Mouse (Mus musculus): Measurements from ENCODE around the gene Eif5b. TPM values are rescaled to one million over a fixed set of nuclear protein-coding genes. Genes with fewer than 3 reads are reported as not detected.
"Not testable (repeated sequence)": the region's sequence is repeated elsewhere in the genome, so short reads cannot be mapped to it uniquely, and the experiment has no call there.

The Eif5b gene
- polyA plus RNA-seq, 1 experiment from 2014 or later, result 23.6 TPM

DNA sequence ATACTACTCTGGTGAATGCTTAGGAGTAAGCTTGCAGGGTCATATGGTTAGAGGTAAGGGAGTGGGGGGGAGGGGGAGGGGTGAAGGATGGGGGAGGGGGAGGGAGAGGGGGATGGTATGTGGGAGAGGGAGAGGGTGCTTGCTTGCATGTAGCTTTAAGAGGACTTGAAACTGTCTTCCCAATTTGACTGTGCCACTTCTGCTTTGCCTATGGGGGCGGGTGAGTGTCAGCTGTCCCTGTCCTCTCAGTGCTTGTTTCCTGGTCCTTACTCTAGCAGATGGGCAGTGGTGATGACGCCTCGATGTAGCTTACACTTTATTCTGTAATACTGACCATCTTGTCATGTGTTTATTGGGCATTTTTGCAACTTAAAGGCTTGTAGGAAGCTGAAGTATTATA lies 14.3 kb downstream of the Eif5b start:
- H3K27me3 ChIP-seq (replicated peaks), result no peaks in the 10 kb centered on the region

DNA sequence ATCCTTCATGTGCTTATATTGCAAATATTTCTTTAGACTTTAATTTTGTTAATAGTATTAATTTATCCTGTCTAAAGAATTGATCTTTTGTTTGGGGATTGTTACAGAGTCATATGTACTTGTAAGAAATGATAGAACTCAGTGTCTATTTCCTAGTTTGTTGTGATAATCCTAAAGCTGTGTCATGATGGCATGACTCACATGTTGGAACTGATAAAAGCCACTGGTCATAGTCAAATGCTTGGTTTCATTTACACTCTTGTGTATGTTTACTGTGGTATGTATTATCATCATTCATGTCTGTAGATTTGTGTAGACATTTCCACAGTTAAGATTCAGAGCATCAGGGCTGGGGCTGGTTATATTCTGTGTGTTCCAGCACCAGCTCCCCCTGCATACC lies 14.7 kb downstream of the Eif5b start:
- H3K4me1 ChIP-seq, result no peaks in the 10 kb centered on the region

More for the DNA sequence above, 14.3 kb downstream of the Eif5b start:
- Histone ChIP-seq H3K4me3 (no peak overlapping the region), H3K27ac (no peak overlapping the region), H3K4me2 (no peak overlapping the region), H3K9me3 (no peaks in the 10 kb centered on the region), H3K4me1 (no peaks in the 10 kb centered on the region), H3K36me3 (replicated peaks) (no peaks in the 10 kb centered on the region), H3K9ac (no peak overlapping the region)
- 87% methylated on average over 3 of the region's 3 CpGs for WGBS
- ATAC-seq (replicated peaks), result no peak

DNA sequence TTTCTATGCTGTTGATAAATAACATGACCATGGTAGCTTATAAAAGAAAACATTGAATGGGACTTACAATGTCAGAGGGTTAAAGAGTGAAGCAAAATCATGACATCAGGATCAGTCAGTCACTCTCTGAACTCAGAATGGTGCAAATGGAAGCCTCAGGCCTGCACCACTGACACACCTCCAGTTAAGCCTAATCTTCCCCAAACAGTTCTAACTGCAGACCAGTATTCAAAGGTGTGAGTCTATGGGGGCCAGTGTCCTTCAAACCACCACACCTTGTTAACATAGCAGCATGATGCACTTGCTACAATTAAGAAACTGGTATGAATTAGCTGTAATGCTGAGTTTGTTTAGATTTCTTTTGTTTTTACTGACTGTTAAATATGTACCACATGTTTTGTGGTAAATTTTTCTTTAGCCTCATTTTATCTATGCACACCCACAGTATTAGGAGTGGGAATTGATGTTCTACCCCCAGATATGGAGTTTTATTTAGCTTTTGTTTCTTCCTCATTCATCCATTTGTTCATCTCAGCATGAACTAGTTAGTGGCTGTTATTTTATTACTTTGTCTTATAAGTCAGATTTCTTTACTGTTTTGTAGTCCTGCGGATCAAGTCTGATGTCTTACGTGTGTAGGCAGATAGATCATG lies 16.9 kb downstream of the Eif5b start:
- Histone ChIP-seq H3K4me3 (no peak overlapping the region), H3K4me1 (no peaks in the 10 kb centered on the region), H3K4me2 (no peak overlapping the region), H3K9ac (no peak overlapping the region), H3K36me3 (replicated peaks) (peaks cover 14% of the 10 kb centered on the region; the same call in 1 of the 2 replicates), H3K27ac (no peak overlapping the region), H3K9me3 (no peaks in the 10 kb centered on the region), H3K27me3 (replicated peaks) (no peaks in the 10 kb centered on the region)
- no peak for ATAC-seq (replicated peaks)
- WGBS, result 93% methylated on average over 2 of the region's 2 CpGs

More for the DNA sequence above, 14.7 kb downstream of the Eif5b start:
- Histone ChIP-seq H3K36me3 (replicated peaks) (no peaks in the 10 kb centered on the region), H3K4me3 (no peak overlapping the region), H3K4me2 (no peak overlapping the region), H3K9me3 (no peaks in the 10 kb centered on the region), H3K27me3 (replicated peaks) (no peaks in the 10 kb centered on the region), H3K27ac (no peak overlapping the region), H3K9ac (no peak overlapping the region)
- ATAC-seq (replicated peaks), result no peak

DNA sequence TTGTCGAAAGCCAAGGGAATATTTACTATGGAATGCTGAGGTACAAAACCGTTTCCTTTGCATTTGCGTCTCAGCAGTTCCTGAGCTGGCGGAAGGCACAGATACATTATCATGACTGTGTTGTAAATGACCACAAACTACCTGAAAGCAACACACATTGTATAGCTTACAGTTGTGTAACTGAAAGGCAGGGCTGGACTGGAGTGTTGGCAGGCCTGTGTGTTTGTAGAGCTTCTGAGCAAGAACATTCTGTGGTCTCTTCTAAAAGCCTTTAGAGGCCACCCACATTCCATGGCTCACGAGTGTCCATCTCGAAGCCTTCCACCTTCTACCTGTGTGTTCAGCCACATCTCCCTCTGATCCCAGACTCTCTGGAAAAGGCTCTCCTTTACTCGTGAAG lies 29.5 kb downstream of the Eif5b start:
- Histone ChIP-seq H3K36me3 (replicated peaks) (peaks cover 16% of the 10 kb centered on the region), H3K27ac (no peak overlapping the region), H3K9me3 (no peaks in the 10 kb centered on the region), H3K4me2 (no peak overlapping the region), H3K4me1 (no peaks in the 10 kb centered on the region), H3K9ac (no peak overlapping the region), H3K4me3 (no peak overlapping the region), H3K27me3 (replicated peaks) (no peaks in the 10 kb centered on the region)
- no peak for ATAC-seq (replicated peaks)
- WGBS, result 94% methylated on average over 7 of the region's 7 CpGs

DNA sequence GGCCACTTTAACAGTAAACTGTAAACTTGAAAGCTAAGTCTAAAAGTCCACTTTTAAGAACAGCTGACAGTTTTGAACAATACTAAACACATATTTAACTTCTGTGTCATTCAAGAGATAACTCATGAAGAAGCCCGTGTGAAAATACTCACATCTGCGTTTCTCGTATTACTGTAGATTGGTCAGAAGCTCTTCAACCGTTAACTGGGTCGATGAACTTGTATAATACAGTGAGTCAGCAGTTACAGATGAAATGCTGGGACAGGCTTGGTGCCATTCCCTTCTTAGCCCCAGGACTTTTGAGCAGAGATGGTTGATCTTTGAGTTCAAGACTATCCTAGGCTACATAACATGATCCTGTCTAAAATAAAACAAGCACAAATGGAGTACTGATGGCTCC lies 33.6 kb downstream of the Eif5b start:
- no peaks in the 10 kb centered on the region for H3K27me3 ChIP-seq (replicated peaks)
- H3K9ac ChIP-seq, result no peak overlapping the region
- WGBS, result 97% methylated on average over 5 of the region's 5 CpGs
- no peaks in the 10 kb centered on the region for H3K4me1 ChIP-seq
- no peak overlapping the region for H3K4me2 ChIP-seq
- no peak overlapping the region for H3K4me3 ChIP-seq
- H3K27ac ChIP-seq, result no peak overlapping the region
- ATAC-seq (replicated peaks), result no peak
- H3K36me3 ChIP-seq (replicated peaks), result peaks cover 10% of the 10 kb centered on the region; the same call in 1 of the 2 replicates
- H3K9me3 ChIP-seq, result no peaks in the 10 kb centered on the region

DNA sequence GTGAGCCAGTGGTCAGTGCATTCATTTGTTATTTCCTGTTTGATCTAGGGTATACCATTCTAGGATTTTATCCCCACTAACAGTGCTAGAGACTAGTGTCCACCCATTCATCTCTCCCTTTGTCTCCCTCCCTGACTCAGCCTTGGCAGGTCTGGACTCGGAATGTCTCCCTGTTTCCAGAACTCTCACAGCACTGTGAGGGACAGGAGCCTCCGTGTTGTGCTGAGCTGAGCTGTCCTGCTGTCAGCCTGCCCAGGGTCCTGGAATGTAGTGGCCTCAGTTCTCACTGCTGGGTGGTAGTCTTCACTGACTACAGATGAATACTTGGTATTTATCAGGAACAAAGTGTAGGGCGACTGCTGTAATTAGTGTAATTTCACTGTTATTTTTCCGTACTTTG lies 37.7 kb downstream of the Eif5b start:
- H3K27me3 ChIP-seq (replicated peaks), result no peaks in the 10 kb centered on the region
- H3K9ac ChIP-seq, result no peak overlapping the region
- ATAC-seq (replicated peaks), result no peak
- H3K4me1 ChIP-seq, result no peaks in the 10 kb centered on the region
- no peak overlapping the region for H3K4me2 ChIP-seq
- H3K36me3 ChIP-seq (replicated peaks), result peaks cover 49% of the 10 kb centered on the region
- H3K4me3 ChIP-seq, result no peak overlapping the region
- no peaks in the 10 kb centered on the region for H3K9me3 ChIP-seq
- WGBS, result 93% methylated on average over 4 of the region's 4 CpGs
- H3K27ac ChIP-seq, result no peak overlapping the region

DNA sequence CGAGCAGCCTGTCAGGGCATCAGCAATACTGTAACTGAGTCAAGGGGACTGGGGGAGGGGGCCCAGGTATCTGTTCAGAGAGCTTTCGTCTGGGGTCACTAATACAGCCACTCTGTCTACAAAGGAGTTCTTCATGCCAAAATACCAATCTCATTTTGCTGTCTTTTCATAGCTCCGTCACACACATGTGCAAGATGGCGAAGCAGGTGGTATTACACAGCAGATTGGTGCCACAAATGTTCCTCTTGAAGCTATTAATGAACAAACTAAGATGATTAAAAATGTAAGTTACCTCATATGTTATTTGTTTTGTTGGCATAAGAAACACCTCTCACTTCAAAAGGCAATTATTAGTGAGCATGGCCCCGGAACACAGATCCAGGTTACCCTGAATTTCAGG lies 39.6 kb downstream of the Eif5b start:
- no peaks in the 10 kb centered on the region for H3K27me3 ChIP-seq (replicated peaks)
- H3K4me1 ChIP-seq, result no peaks in the 10 kb centered on the region
- peaks cover 63% of the 10 kb centered on the region for H3K36me3 ChIP-seq (replicated peaks)
- 0 out of 2 replicates have a peak, but pooled peaks cover 2% of the 10 kb centered on the region for H3K9me3 ChIP-seq
- no peak overlapping the region for H3K4me3 ChIP-seq
- ATAC-seq (replicated peaks), result no peak
- WGBS, result 93% methylated on average over 5 of the region's 5 CpGs
- H3K4me2 ChIP-seq, result no peak overlapping the region
- no peak overlapping the region for H3K27ac ChIP-seq
- no peak overlapping the region for H3K9ac ChIP-seq

DNA sequence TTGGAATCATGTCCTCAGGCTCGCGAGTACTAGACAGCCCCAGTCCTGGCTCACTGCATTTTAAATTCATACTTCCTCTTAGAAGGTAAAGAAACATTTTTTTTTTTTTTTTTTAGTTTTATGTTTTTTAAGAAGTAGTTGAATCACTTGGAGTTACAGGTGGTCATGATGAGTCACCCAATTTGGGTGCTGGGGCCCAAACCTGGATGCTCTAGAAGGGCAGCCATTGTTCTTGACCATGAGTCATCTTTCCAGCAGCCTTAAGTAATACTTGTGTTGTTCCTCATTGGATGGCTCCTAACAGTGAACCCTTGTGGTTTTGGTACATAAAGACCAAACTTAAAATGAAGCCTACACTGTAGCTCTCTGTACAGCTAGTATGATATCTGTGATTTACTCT lies 41.1 kb downstream of the Eif5b start:
- Histone ChIP-seq H3K9me3 (0 out of 2 replicates have a peak, but pooled peaks cover 2% of the 10 kb centered on the region), H3K4me3 (no peak overlapping the region), H3K4me1 (no peaks in the 10 kb centered on the region), H3K36me3 (replicated peaks) (peaks cover 64% of the 10 kb centered on the region), H3K27me3 (replicated peaks) (no peaks in the 10 kb centered on the region), H3K27ac (no peak overlapping the region), H3K9ac (no peak overlapping the region), H3K4me2 (no peak overlapping the region)
- 96% methylated on average over 2 of the region's 2 CpGs for WGBS
- ATAC-seq (replicated peaks), result no peak

DNA sequence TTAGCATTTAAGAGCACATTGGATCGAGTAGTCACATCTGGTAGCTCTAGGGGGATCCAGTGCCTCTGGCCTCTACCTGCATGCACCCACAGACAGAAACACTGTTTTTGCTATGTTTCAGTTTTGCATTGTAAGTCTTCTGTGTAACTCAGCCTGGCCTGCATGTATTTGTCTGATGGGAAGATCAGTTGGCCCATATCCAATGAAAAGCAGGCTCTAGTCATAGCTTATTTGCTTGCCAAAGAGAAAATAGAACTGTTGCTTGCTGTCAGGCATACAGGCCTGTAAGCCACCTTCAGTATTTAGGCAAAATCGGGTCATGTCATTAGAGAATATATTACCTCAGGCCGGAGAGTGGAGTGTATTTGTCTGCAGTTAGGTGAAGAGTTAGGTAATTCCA lies 50.3 kb downstream of the Eif5b start:
- H3K4me2 ChIP-seq, result no peak overlapping the region
- peaks cover 66% of the 10 kb centered on the region for H3K36me3 ChIP-seq (replicated peaks)
- 94% methylated on average over 3 of the region's 3 CpGs for WGBS

DNA sequence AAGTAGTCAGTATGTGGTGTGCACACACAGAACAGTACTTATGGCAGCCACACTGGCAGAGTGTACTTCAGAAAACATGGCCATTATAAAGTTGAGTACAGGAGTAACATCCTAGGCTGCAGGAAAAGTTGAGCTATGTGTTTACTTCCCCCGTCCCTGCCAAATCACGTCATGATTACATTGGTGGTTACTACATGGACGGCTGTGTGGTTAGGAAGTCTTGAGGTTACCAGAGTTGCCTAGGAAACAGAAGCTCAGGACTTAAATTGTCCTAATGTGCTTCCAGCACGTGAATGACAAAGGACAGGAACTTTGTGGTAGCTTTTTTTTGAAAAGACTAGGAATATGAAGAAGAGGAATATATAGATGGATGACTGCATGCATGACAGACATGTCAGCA lies 51.8 kb downstream of the Eif5b start:
- Histone ChIP-seq H3K27ac (no peak overlapping the region), H3K27me3 (replicated peaks) (no peaks in the 10 kb centered on the region), H3K36me3 (replicated peaks) (peaks cover 78% of the 10 kb centered on the region), H3K4me3 (no peak overlapping the region), H3K4me2 (no peak overlapping the region), H3K9ac (no peak overlapping the region), H3K4me1 (no peaks in the 10 kb centered on the region), H3K9me3 (no peaks in the 10 kb centered on the region)
- WGBS, result 70% methylated on average over 4 of the region's 4 CpGs
- no peak for ATAC-seq (replicated peaks)

More for the DNA sequence above, 50.3 kb downstream of the Eif5b start:
- Histone ChIP-seq H3K4me3 (no peak overlapping the region), H3K9me3 (no peaks in the 10 kb centered on the region), H3K4me1 (no peaks in the 10 kb centered on the region), H3K9ac (no peak overlapping the region), H3K27me3 (replicated peaks) (no peaks in the 10 kb centered on the region), H3K27ac (no peak overlapping the region)
- ATAC-seq (replicated peaks), result no peak

DNA sequence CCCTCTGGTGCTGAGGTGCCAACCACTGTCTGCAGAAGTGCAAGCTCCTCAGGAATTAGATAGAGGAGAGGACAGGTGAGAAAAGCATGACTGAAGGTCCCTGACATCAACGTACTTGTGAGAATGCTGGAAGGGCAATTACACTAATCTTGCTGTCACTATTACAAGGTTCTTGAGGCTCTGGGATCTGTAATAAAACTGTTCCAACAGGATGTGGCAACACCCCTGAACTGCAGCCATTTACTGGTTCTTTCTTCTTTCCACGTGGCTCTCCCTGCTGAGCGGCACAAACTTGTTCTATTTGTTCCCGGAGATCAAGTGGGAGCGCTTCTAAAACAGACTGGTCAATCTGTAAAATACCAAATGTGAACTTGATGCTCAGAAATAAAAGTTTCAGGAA lies 57.4 kb downstream of the Eif5b start:
- no peak overlapping the region for H3K27ac ChIP-seq
- no peak overlapping the region for H3K9ac ChIP-seq
- no peak for ATAC-seq (replicated peaks)
- no peaks in the 10 kb centered on the region for H3K4me1 ChIP-seq
- 95% methylated on average over 5 of the region's 5 CpGs for WGBS
- peaks cover 58% of the 10 kb centered on the region for H3K36me3 ChIP-seq (replicated peaks)
- no peak overlapping the region for H3K4me3 ChIP-seq
- H3K27me3 ChIP-seq (replicated peaks), result no peaks in the 10 kb centered on the region
- H3K9me3 ChIP-seq, result no peaks in the 10 kb centered on the region
- no peak overlapping the region for H3K4me2 ChIP-seq

DNA sequence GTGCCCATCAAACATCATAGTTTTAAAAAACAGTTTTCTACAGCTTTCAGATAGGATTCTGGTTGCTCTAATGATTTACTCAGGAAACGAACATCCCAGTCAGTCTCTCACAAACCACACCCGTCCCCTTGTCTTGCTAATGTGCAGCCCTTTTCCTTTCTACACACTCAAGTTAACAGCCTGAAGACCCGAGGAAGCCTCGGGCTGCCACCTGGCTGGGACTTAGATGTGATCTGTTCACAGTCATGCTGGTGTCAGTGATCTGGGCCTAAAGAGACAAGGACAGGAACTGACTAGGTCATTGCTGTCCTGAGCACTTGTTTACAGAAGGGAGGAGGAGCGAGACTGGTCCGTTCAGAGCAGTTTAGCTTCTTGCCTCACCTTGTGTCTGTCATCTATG lies 60.6 kb downstream of the Eif5b start:
- H3K27ac ChIP-seq, result no peak overlapping the region
- H3K9ac ChIP-seq, result no peak overlapping the region
- no peak for ATAC-seq (replicated peaks)
- peaks cover 52% of the 10 kb centered on the region for H3K36me3 ChIP-seq (replicated peaks)
- no peak overlapping the region for H3K4me3 ChIP-seq
- no peaks in the 10 kb centered on the region for H3K9me3 ChIP-seq
- no peak overlapping the region for H3K4me2 ChIP-seq
- H3K27me3 ChIP-seq (replicated peaks), result no peaks in the 10 kb centered on the region
- H3K4me1 ChIP-seq, result no peaks in the 10 kb centered on the region
- 87% methylated on average over 6 of the region's 6 CpGs for WGBS

DNA sequence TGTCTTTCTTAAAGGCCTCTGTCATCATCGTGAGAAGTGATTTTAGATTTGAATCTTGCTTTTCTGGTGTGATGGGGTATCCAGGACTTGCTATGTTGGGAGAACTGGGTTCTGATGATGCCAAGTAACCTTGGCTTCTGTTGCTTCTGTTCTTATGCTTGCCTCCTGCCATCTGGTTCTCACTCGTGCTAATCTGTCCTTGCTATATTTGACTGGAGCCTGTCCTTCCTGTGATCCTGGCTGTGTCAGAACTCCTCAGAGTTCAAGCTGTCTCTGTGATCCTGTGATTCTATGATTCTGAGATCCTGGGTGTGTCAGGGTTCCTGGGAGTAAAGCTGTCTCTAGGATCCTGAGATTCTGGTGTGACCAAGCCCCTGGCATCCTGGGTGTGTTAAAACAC lies 64.3 kb downstream of the Eif5b start:
- not testable (repeated sequence) for H3K27me3 ChIP-seq (replicated peaks); H3K9ac ChIP-seq; H3K27ac ChIP-seq; H3K4me3 ChIP-seq; H3K4me2 ChIP-seq; ATAC-seq (replicated peaks); H3K9me3 ChIP-seq; H3K4me1 ChIP-seq
- peaks cover 42% of the 10 kb centered on the region for H3K36me3 ChIP-seq (replicated peaks)
- WGBS, result 90% methylated on average over 2 of the region's 2 CpGs
